Mouse (Mus musculus): ENCODE results near the gene Tiprl.

The Tiprl gene

DNA sequence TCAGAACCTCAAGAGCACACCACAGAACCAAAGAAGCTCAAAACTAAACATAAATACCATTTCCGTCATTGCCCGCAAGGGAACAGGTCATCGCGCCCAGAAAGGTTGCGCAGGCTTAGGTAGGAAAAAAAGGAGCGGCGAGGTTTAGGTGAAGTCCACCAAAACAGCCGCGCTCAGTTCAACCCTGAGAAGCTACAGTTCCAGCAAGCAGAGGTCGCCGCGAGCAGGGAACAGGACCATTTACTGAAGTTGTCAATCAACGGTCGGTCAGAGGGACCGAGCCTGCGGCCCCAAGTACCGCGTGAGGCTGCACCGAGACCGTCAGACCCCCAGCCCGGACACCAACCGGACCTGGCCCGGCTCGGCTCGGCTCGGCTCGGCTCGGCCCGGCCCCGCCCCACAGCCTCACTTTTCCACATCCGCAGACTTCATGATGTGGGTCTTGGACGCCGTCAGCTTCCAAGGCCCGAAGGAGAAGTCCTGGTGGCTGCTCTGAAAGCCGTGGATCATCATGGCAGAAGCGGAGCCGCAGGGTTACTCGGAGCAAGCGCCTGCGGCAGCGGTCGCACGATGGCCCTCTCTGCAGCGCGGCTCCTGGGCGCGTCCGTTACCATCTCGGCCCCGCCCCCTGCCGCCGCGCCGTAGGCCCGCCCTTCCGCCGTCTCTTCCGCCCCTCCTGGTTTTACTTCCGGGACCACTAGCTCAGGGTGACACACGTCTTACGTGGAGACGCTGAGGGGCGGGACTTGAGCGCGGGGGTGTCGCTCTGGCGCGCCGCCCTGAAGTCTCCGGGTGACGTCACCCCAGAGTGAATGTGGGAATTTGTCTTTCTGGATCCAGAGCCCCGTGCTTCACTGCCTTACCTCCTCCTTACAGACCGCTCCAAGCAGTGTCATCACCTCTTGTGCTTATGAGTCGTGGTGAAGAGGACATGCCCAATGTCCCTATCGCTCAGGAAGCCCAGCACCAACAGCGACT lies at the start of gene Tiprl:
Tiprl (minus strand) TSS at position 676 of the 978 bp plus-strand sequence.
- in situ Hi-C loops (cut with MseI, MboI), result no loop called here

DNA sequence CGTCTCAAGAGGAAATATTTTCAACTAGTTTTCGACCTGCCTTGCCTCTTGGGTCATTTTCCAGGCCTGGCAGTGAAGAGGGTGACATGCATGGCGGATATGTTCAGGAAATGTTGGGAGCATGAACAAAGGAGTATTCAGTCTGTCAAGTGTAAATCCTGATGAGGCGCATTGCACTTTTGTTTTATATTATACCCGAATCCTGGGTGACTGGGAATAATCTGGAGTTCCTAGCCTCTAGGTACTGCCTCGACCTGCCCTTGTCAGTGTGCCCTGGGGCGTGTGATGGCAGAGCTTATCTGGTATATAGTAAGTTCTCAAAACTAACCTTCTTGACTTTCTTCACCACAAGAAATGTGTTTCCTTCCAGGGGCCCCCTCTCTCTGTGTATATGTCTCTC lies 47.3 kb upstream of the Tiprl start:
- in situ Hi-C loops (cut with MseI, MboI), result no loop called here

DNA sequence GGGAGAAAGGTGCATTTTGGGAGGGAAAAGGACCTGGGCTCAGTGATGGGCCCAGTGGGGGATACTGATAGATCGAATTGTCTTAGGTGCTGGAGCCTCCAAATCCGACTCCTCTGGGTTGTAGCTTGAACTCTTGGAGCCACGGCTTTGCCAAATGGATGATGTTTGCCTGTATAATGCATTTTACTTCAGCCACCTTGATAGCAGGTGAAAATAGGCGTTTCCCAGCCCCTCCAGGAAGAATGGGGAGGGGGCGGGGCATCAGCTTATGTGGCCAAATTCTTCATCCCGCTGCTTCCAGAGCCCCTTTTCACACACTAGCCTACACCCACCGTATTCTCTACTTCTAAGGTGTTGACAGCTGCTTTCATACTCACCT lies 46.2 kb upstream of the Tiprl start:
- in situ Hi-C loops (cut with MseI, MboI), result no loop called here

DNA sequence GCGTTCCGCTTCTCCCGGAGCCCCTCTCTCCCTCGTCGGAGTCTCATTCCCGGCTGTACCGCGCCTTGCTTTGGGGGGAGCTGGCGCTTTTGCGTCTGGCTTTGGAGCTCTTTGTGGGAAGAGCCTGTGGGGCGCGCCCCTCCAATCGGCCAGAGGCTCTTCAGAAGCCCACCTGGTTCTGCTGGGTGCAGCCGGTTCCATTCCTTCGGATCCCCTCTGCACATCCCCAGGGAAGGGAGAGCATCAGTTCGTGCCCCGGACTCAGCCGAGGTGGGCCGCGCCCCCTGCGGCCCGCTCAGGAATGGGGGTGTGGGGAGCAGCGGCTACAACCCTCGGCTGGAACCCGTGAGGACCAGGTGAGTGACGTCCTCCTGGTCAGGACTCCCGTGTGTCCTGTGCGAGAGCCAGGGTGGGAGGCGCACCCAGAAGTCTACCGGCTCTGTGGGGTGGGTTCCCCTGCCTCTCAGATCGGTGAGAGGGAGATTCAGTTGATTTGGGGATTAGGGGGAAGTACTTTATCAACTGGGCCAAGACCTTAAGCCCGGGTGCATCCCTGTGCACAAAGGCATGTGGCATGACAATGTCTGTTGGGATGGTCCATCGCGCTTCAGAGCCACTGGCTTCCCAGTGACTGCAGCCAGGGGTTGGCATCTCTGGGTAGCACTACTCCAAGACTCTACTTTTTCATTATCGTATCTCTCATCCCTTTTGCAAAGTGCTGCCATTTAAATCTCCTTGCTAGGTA lies 45.6 kb upstream of the Tiprl start:
- in situ Hi-C loops (cut with MseI, MboI), result no loop called here

DNA sequence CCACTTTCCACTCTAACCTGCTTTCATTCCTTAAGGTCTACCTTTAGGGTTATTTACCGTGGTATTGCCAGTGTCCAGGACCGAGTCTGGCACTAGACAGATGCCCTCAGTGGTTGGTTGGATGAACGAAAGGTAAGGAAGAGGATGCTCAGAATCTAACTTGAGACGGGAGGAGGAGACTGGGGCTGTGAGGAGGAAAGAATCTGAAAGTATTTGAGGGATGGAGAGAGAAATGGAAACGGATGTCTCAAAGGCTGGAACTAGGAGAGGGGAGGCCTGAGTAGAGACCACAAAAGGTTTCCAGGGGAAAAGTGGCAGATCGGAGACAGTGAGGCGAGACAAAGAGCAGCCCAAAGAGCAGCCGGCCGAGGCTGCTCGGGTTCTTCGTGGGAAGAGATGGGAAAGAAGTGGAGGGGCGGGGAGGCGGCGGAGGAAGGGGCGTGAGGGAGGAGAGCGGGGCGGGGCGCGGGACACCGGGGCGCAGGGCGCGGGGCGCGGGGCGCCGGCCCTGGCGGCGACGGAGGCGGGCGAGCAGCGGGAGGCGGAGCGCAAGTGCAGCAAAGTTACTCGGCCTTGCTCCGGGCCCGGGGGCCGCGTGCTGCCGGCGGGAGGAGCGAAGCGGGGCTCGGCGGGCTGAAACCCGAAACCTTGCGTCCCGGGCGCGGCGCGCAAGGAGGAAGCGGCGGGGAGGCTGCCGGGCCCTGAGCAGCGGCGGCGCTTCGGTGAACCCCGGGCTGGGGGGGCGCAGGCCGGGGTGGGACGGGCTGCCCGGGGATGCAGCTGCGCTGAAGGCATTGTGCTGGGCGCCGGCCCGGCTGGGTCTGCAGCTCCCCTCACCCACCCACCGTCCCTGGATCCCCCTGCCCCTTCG lies 44.8 kb upstream of the Tiprl start:
- in situ Hi-C loops (cut with MseI, MboI), result no loop called here

DNA sequence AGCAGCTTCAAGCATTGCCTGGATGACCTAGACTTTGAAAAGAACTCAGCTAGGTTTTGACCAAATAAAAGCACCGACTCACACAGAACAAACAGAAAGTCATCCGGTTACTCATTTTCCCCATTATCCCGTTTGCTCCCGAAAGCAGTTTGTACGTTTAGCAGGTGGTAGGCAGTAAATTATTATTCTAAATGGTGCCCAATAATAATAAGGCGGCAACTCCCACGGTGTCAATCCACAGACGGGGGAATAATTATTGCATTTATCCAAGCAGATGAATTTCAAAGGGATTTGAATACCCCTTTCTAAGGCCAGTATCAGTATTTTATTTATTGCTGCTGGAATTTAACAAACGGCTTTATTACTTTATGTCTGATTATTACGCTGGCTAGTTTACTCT lies 43.9 kb upstream of the Tiprl start:
- in situ Hi-C loops (cut with MseI, MboI), result no loop called here

DNA sequence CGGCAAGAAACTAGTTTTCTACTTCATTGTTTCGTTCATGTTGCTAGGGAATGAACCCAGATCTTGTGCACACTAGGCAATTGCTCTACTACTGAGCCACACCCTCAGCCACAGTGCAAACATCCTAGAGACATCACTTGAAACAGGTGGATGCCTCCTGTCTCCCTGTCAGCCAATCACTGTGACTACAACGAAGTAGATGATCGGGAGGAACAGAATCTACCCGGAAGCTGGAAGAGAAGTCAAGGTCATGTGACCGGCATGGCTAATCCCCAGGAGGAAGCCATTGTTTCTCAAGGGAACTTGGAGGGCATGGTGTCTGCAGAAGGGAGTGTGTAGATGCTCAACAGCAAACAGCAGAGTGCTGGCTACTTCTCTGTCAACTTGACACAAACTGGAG lies 38.1 kb upstream of the Tiprl start:
- in situ Hi-C loops (cut with MseI, MboI), result no loop called here

DNA sequence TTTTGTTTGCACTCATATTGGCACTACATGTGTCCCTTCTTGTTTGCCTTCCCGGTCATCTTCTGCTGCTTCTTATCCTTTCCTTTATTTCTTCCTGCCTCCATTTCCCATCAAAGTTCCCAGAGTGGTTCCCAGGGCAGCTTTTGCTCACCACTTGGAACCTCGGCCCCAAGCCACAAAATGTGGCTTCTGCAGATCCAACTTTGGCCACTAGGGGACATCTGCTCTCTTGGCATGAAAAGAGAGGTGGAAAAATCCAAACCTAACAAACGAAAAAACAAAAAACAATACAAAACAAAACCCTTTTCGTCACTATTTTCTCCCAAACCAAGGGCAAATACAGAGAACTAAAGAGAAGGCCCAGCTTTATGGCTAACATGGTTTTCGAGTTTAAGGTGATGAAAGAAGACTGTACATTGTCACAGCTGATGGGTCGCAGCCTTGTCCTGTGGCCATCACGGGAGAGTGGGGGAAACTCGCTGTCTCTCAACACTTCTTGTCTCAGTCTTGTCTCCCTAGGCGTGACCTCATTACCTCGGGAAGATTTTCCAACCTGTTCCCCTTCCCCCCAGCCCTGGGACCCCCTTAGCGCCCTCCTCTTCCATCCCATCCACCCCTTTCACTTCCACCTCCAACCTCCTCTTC lies 15.4 kb upstream of the Tiprl start:
- in situ Hi-C loops (cut with MseI, MboI), result loop anchor here in 1 of 2 experiments (5.0 kb wide), 1 partner anchor 70 kb away; no protein-coding TSS in a partner anchor

DNA sequence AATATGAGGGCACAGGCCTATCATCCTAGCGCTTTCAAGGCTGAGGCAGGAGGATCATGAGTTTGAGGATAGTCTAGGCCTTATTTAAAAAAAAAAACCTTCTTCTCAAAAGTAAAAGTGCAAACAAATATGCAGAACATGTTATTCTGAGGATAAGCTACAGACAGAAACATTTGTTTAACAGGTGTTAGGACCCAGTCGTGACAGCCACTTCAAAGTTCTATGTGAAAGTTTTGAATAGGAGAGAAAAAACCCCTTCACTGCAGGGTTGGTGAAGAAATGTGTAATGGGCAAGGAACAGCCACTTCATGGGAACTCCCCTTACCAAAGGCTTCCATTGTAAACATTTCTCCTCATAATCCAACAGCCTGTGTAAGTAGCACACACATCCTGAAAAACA lies 13.8 kb upstream of the Tiprl start:
- in situ Hi-C loops (cut with MseI, MboI), result loop anchor here in 1 of 2 experiments (5.0 kb wide), 1 partner anchor 72 kb away; no protein-coding TSS in a partner anchor

DNA sequence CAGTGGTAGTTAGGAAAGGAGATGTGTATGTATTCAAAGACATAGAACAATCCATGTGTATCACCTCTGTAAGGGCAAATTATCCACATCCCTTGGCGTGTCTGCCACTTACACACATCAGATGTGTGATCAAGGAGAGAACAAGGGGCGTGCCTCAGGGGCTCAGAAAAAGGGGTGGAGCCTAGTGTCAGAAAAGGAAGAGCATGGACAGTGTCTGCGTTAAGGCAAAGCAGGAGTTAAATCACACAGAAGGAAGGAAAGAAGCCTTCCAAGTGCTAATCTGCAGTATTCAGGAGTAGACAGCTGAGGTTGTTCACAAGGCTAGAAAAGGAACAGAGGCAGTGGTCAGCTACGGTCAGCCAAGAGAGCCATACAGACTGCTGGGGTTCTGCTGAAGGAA lies 12.0 kb upstream of the Tiprl start:
- in situ Hi-C loops (cut with MseI, MboI), result no loop called here

DNA sequence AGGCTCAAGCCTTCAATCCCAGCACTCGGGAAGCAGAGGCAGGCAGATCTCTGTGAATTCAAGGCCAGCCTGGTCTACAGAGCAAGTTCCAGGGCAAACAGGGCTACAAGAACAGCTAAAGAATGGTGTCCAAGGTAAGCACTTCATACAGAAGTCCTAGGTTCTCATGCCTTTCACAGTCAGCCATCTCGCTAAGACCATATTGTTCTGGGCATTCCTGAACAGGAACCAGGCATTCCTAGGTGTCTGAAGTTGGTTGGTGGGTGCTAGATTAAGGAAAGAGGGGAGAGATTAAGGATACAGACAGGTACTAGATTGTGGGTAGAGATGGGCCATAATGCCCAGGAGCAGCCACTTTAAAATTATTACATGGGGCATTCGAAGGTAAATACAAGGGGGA lies 11.0 kb upstream of the Tiprl start:
- in situ Hi-C loops (cut with MseI, MboI), result no loop called here

DNA sequence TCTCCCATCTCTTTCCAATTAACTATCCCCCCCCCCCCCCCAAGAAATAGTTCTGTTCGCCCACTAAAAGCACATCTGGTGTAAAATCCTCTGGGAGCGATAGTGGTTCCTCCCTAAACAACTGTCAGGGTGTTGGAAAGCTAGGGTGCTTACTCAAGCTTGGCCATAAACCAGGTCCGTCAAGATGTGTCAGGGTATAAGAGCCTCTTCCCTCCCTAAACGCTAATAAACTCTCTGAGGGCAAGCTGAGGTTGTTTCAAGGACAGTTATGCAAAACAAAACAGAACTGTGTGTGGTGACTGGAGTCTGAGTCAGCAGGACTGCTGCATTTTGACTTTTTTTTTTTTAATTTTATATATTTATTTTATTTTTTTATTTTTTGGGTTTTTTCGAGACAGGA lies 10.3 kb upstream of the Tiprl start:
- in situ Hi-C loops (cut with MseI, MboI), result no loop called here

DNA sequence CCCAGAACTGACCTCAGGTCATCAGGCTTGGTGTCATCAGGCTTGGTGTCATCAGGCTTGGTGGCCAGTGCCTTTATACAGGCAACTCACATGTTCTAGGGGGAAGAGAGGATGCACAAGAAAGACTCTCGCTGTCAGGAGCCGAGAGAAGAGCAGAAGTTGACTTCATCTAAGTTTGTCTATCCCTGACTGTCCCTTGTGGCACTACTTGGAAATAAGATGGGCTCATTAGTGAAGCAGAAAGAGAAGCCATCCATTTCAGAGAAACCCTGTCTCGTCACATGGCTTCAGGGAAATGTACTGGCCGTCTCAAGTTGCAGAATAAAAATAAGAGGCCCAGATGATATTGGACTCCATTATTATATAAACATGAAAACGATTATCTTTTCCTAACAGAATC lies 9.8 kb upstream of the Tiprl start:
- in situ Hi-C loops (cut with MseI, MboI), result no loop called here

DNA sequence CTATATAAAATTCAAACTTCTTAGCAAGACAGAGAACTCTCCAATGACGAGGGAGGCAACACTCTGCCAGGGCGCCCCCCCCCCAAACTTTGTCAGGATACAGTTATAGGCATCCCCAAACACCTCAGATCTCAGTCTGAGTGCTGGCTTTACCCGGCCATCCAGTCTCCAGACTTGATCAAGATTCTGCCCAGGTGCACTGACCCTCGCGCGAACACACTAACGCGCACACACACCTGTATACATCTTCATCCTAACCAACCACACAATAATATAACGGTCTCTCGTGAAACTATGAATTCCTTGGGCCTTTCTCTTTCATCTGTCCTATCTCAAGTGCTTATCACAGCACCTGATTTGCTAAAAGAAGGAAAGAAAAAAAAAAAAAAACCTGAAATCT lies 950 bp downstream of the Tiprl start:
- in situ Hi-C loops (cut with MseI, MboI), result no loop called here

DNA sequence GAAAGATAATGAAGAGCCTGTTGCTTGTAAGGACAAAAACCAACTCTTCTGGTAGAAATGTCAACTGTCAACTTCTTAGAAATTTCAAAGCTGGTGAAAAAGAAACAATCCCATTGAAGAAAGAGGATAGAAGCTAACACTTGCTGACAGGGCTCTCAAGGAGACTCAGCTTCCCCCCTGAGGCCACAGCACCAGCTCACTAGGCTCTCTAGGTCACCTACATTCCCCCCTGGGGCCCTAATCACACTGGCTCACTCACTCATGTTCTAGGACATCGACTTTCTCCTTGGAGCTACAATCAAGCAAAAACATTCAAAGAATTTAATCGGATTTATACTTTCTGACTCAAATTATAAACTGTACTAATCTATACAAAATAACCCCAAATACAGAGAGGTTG lies 3.0 kb downstream of the Tiprl start:
- in situ Hi-C loops (cut with MseI, MboI), result no loop called here

DNA sequence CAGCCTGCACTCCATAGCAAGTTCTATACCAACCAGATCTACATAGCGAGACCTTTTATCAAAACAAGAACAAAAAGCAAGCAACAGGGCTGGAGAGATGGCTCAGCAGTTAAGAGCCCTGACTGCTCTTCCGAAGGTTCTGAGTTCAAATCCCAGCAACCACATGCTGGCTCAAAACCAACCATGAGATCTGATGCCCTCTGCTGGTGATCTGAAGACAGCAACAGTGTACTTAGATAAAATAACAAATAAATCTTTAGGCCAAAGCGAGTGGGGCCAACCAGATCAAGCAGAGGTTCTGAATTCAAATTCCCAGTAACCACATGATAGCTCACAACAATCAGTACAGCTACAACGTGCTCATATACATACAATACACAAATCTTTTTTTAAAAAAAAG lies 6.1 kb downstream of the Tiprl start:
- in situ Hi-C loops (cut with MseI, MboI), result no loop called here

DNA sequence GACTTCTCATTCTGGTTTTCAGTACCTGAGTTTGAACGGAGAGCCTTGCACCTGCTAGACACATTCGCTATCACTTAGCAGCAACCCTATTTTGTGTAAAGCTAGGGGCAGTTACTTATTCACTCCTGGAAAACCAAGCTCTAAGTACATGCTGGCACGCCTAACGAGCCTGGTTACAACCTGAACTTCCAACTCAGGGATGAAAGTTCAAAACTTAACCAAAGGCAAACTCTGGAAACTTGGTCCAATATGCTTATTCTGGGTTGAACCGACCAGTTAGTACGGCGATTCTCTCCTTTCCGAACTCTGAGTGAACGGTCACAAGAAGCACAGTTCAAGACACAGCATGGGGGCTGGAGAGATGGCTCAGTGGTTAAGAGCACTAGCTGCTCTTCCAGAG lies 7.2 kb downstream of the Tiprl start:
- in situ Hi-C loops (cut with MseI, MboI), result no loop called here

DNA sequence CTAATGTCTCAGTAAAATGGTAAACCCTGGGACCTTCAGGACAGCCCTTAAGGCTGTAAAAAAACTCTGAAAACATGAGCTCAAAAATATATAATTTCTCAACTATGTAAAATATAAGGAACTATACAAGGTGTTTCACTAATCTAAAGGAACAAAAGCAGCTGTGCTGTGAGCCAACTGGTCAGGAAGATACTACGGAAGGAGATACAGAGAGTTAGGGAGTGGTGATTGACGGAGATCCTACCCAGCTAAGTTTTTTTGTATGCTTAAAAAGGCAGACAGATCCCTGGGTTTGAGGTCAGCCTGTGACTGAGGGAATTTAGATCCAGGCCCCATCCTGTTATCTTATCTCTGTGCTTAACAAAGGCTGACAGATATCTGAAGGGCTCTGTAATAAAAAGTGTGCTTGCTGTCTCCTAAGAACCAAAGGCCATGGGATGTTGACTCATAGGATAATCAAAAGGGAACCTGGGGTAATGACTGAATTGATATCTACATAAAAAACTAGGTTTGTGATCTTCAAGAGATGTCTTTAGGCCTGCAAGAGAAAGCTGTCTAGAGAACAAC lies 19.7 kb downstream of the Tiprl start:
- in situ Hi-C loops (cut with MseI, MboI), result no loop called here

DNA sequence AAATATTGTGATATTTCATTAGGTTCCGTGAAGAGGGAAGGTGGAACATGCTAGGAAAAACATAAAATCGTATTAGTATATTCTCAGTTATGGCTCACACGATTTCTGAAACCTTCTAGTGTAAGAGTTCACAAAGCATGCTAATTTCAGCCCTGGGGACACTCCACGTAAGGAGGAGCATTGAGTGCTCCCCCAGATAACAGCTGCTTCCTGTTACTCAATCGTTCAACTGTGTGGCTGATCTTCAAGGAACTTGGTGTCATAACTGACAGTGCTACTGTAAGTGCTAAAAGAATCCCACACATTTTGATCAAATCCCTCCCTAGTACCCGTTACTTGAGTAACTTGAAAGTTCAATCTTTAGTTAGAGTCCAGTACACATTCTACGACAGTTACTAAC lies 21.0 kb downstream of the Tiprl start:
- in situ Hi-C loops (cut with MseI, MboI), result no loop called here

DNA sequence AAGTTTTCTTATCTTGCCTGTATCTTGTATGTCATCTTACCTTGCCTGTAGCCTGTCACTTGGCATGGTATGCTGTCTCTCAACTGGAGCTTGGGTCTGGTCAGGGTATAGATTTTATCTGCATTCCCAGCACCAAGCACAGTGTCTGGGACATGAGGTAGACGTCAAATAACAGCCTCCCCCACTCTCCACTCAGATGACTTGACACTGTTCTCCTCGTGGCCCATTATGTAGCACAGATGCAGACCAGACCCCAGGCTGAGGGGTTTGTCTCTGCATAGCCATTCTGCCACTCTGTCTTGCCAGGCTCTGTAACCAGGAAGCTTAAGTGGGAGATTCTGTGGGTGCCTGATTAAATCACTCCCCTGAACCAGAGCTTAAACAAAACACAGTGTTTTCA lies 31.2 kb downstream of the Tiprl start:
- in situ Hi-C loops (cut with MseI, MboI), result no loop called here

DNA sequence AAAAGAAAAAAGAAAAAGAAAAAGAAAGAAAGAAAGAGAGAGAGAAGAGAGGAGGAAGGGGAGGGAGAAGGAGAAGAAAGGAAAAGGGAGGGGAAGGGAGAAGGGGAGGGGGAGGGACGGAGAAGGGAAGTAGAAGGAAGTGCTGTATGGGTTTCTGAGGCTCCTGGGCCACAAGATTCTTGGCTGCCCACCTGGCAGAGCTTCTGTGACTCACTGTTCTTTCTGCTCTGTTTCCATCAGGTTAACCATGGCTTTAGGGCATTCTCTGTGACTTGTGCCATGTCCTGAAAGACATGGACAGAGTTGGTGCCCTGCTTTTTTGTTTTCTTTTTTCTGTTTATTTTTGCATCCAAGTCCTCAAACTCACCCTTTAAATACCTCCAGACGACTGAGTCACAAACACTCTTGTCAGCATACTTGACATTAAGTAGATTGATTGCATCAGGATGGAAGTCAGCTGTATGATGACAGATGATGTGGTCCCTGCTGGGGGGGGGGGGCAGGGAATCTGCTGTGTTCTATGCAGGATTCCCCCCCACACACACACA lies 33.2 kb downstream of the Tiprl start:
- in situ Hi-C loops (cut with MseI, MboI), result no loop called here
